Mouse (Mus musculus) stomach, postnatal 0 days (tissue): ENCODE data around the gene Zfp39. TPM values are rescaled to one million over a fixed set of nuclear protein-coding genes. Genes with fewer than 3 reads are reported as not detected.

Experiments
- ATAC-seq: fragments of 200-750 bp; cut with Nextera tagmentation; 2 replicates; pipeline ENCODE4 v1.8.0; 2017; ENCODE audit not compliant: low FRiP score, low TSS enrichment
- DNase-seq: peaks from one replicate; pipeline ENCODE4 v3.0.0-alpha.2; 2016; ENCODE audit warnings: low spot score
- H3K27ac ChIP-seq: fragments of 300-500 bp; sonication (generic); replicated peaks from 2 replicates; pipeline ENCODE4 v1.5.1; 2014; ENCODE audit warnings: mild to moderate bottlenecking, control low read depth
- H3K27me3 ChIP-seq: fragments of 300-500 bp; sonication (generic); 2 replicates; pipeline ENCODE4 v1.6.1; 2014; ENCODE audit warnings: low read length; ENCODE audit not compliant: control insufficient read depth, insufficient read depth
- H3K36me3 ChIP-seq: fragments of 300-500 bp; sonication (generic); 2 replicates; pipeline ENCODE4 v1.6.1; 2014; ENCODE audit warnings: low read length, mixed read lengths; ENCODE audit not compliant: control insufficient read depth, insufficient read depth
- H3K4me1 ChIP-seq: fragments of 300-500 bp; sonication (generic); replicated peaks from 2 replicates; pipeline ENCODE4 v1.6.1; 2014; ENCODE audit warnings: antibody characterized with exemption; ENCODE audit not compliant: control insufficient read depth, insufficient read depth
- H3K4me2 ChIP-seq: fragments of 300-500 bp; sonication (generic); replicated peaks from 2 replicates; pipeline ENCODE4 v1.6.1; 2014; ENCODE audit warnings: low read depth, mild to moderate bottlenecking, control low read depth, moderate library complexity
- H3K4me3 ChIP-seq: fragments of 300-500 bp; sonication (generic); 2 replicates; pipeline ENCODE4 v1.5.1; 2014; ENCODE audit warnings: low read depth, low read length, control low read depth
- H3K9ac ChIP-seq: fragments of 300-500 bp; sonication (generic); 2 replicates; pipeline ENCODE4 v1.6.1; 2014; ENCODE audit warnings: mild to moderate bottlenecking, low read length, control low read depth, mixed read lengths
- H3K9me3 ChIP-seq: fragments of 300-500 bp; sonication (generic); 2 replicates; pipeline ENCODE4 v1.6.1; 2016; ENCODE audit warnings: low read length; ENCODE audit not compliant: control insufficient read depth
- CTCF ChIP-seq: IDR thresholded peaks from 2 replicates; pipeline ENCODE4 v1.5.1; 2016; ENCODE audit warnings: antibody characterized with exemption, low read depth, mild to moderate bottlenecking, moderate library complexity
- EP300 ChIP-seq: optimal IDR thresholded peaks from 2 replicates; pipeline ENCODE3; 2016; ENCODE audit warnings: antibody characterized with exemption
- WGBS: fragments of 180-500 bp; shearing (Covaris S2); extraction: QIAGEN DNeasy Blood & Tissue Kit; methylation state at CpG from one replicate; pipeline ENCODE4 v1.1.7; 2014; 5-methylcytosine and 5-hydroxymethylcytosine counted together
- polyA plus RNA-seq: library from polyadenylated mRNA; unstranded; fragments of >200 nt; fragmentation: Nextera tagmentation; extraction: Ambion mirVana; gene quantifications from 2 replicates; pipeline ENCODE4 v1.2.1, GENCODE M21; 2015

Gene Zfp39
- polyA plus RNA-seq, 1 experiment from 2014 or later = 1.6 TPM

DNA sequence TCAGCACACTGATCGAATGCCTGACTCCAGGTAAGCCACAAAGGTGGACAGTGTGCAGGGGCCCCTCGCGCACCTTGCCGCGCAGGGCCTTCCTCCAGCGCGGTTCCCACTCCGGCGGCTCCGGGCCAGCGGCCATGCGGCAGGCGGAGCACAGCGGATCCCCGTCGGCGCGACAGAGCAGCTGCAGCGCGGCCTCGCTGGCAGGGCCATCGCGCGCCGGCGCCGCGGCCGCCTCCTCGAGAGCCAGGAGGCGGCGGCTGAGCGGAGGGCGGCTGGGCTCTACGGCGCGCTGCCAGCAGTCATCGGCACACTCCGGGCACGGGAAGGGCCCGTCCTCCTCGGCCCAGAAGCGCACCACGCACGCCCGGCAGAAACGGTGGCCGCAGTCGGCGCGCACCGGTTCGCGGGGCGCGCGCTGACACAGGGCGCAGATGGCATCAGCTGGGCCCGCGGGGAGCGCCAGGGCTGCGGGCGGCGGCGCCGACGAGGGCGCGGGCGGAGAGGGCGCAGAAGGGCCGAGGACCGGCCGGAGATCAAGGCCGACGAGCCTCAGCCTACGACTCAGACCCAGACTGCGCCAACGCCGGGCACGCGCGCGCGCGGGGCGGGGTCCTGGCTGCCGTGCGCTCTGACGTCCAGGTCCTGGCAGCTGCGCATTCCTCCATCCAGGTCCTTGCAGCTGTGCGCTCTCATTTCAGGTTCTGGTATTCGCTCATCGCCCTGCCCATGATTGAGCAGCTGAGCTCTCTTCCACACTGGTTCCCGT is 34.5 kb upstream of the Zfp39 start, which contains the start of gene Rnf187:
Rnf187 (minus strand) TSS at position 595 of the 766 bp plus-strand sequence.
- Histone ChIP-seq H3K4me2 (peak within 1 kb of the TSS; percentile 97), H3K4me3 (peak within 1 kb of the TSS; percentile 93), H3K27ac (peak within 1 kb of the TSS; percentile 96), H3K27me3 (no peaks in the 10 kb centered on the region), H3K4me1 (0 out of 2 replicates have a peak, but pooled peaks cover 4% of the 10 kb centered on the region), H3K9me3 (no peaks in the 10 kb centered on the region), H3K9ac (peak within 1 kb of the TSS; percentile 94), H3K36me3 (peaks cover 10% of the 10 kb centered on the region)
- peak; percentile 97 for TF ChIP-seq EP300
- peak; percentile 24; the same call in 1 of the 2 replicates for TF ChIP-seq CTCF
- ATAC-seq (peak; percentile 98), DNase-seq (peak; percentile 94)
- under 1% methylated on average over 82 of the region's 95 CpGs for WGBS

DNA sequence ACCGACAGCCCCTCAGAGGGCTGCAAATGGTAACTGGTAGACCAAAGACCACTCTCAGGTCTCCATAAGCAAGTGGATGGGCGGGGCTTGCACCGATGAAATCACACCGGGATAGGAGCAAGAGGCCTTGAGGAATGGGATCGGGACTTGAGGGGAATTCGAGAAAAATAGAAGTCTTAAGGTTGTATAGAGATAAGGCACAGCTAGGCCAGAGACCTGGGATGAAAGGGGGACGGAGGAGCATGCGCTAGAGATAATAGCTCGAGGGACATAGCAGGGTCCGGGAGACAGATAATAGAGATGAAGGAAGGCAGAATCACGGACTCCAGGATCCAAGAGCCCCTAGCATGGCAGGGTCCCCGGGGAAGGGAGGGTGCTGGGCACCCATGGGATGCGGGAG is 33.9 kb upstream of the Zfp39 start:
- H3K4me2 ChIP-seq = peak overlapping the region; percentile 97
- peak overlapping the region; percentile 96 for H3K27ac ChIP-seq
- H3K4me1 ChIP-seq = 0 out of 2 replicates have a peak, but pooled peaks cover 4% of the 10 kb centered on the region
- no peak for TF ChIP-seq CTCF
- no peak for TF ChIP-seq EP300
- DNase-seq (no peak), ATAC-seq (no peak)
- peak overlapping the region; percentile 94 for H3K9ac ChIP-seq
- H3K4me3 ChIP-seq = peak overlapping the region; percentile 93
- no peaks in the 10 kb centered on the region for H3K27me3 ChIP-seq
- H3K36me3 ChIP-seq = peaks cover 11% of the 10 kb centered on the region
- under 1% methylated on average over 12 of the region's 13 CpGs for WGBS
- no peaks in the 10 kb centered on the region for H3K9me3 ChIP-seq

DNA sequence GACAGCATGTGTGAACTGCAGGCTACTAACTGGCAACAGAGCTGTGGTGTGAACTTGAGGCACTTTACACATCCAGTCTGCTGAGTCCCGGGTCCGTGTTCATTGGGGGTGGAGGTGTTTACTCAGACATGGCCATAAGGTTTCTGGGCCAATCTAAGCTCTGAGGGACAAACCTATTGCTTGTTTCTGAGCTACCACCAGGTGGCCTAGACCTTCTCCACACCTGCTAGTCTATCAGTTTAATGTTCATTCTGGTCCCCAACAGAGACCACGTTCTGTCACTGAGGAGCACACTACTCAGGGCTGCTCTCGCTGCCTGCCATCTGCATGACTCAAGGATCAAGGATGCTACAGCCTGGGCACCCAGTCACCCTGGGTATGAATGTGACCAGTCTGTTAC is 27.6 kb upstream of the Zfp39 start:
- Histone ChIP-seq H3K4me2 (no peak overlapping the region), H3K4me3 (no peak overlapping the region), H3K9ac (no peak overlapping the region), H3K27ac (no peak overlapping the region), H3K36me3 (peaks cover 18% of the 10 kb centered on the region), H3K9me3 (no peaks in the 10 kb centered on the region), H3K27me3 (no peaks in the 10 kb centered on the region), H3K4me1 (no peaks in the 10 kb centered on the region)
- WGBS = 52% methylated on average over 4 of the region's 4 CpGs
- ATAC-seq (peak; percentile 24; the same call in 1 of the 2 replicates), DNase-seq (peak; percentile 29)
- TF ChIP-seq EP300 = no peak
- peak; percentile 60 for TF ChIP-seq CTCF

DNA sequence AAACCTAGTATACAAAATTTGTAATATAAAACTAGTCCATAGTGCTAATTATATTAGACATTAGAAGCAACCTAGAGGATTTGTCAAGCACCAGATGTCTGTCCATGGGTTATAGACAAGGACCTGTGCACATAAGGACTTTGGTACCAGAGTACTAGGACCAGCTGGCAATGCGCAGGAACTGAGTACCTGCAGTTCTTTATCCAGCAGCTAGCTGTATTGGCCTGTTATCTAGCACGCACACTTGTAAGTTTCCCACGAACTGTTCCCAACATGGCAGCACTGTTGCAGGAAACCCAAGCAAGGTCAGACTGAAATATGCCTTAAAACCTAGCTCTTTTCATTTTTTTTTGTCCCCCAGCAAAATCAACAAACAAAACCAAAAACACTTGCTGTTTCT is 26.2 kb upstream of the Zfp39 start:
- Histone ChIP-seq H3K4me1 (no peaks in the 10 kb centered on the region), H3K27me3 (no peaks in the 10 kb centered on the region), H3K4me2 (no peak overlapping the region), H3K36me3 (peaks cover 13% of the 10 kb centered on the region; the same call in 1 of the 2 replicates), H3K27ac (no peak overlapping the region), H3K9ac (no peak overlapping the region), H3K9me3 (no peaks in the 10 kb centered on the region), H3K4me3 (no peak overlapping the region)
- no peak for ATAC-seq
- TF ChIP-seq EP300 (no peak), CTCF (no peak)
- WGBS = 84% methylated on average over 3 of the region's 3 CpGs
- no peak for DNase-seq

DNA sequence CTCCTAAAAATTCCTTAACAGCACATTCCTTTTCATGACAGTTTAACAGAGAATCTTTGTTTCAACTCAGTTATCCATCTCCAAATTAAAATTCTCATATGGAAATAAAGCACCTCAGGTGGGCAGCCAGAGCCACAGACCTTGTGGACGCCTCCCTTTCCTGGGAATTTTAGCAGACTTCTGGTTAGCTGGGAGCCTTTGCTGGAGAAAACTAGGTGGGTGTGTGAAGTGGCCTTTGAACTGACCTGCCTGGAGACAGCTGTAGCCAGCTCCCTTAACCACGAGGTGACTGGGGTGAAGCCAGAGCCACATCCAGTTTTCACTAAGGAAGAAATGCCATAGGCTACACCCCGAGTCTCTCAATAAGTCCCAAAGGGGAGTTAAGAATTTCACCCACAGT is 25.6 kb upstream of the Zfp39 start:
- WGBS = 35% methylated on average over 3 of the region's 3 CpGs
- Histone ChIP-seq H3K9ac (no peak overlapping the region), H3K4me1 (no peaks in the 10 kb centered on the region), H3K4me3 (no peak overlapping the region), H3K27ac (no peak overlapping the region), H3K9me3 (no peaks in the 10 kb centered on the region), H3K27me3 (no peaks in the 10 kb centered on the region), H3K36me3 (peaks cover 11% of the 10 kb centered on the region; the same call in 1 of the 2 replicates), H3K4me2 (no peak overlapping the region)
- no peak for DNase-seq
- no peak for ATAC-seq
- no peak for TF ChIP-seq EP300
- no peak for TF ChIP-seq CTCF

DNA sequence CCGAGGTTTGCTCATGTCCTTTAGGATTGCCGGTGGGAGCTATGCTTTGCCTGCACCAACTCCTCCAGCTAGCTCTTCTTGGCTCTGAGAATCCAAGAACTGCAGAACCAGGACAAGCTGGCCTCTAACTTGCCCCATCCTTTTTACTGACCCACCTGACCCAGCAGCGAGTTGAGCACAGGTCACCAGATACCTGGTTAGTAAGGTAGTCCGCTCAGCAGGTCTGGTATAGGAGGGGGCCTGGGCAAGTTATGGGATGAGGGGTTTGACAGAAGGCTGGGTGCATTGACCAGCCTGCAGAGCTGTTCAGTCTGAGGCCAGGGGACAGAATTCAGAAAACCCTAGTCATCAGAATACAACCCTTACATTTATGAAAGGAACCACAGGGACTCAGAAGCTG is 25.0 kb upstream of the Zfp39 start:
- DNase-seq (no peak), ATAC-seq (no peak)
- Histone ChIP-seq H3K4me2 (no peak overlapping the region), H3K4me3 (no peak overlapping the region), H3K27me3 (no peaks in the 10 kb centered on the region), H3K9ac (no peak overlapping the region), H3K36me3 (peaks cover 11% of the 10 kb centered on the region; the same call in 1 of the 2 replicates), H3K9me3 (no peaks in the 10 kb centered on the region), H3K4me1 (no peaks in the 10 kb centered on the region), H3K27ac (no peak overlapping the region)
- WGBS = 67% methylated on average over 4 of the region's 4 CpGs
- no peak for TF ChIP-seq EP300
- no peak for TF ChIP-seq CTCF
